Mouse (Mus musculus) forebrain, embryonic 14.5 days (tissue): ENCODE measurements around the gene Cabp4. TPM values are rescaled to one million over a fixed set of nuclear protein-coding genes. Genes with fewer than 3 reads are reported as not detected.
"Not testable (repeated sequence)": the region's sequence is repeated elsewhere in the genome, so short reads cannot be mapped to it uniquely, and the experiment has no call there.

Source experiments
- ATAC-seq: fragments of 200-750 bp; cut with Nextera tagmentation; 2 replicates; pipeline ENCODE4 v1.8.0; 2017; ENCODE audit warnings: mild to moderate bottlenecking, moderate library complexity
- DNase-seq: peaks from one replicate; pipeline ENCODE4 v3.0.0-alpha.2; 2015; ENCODE audit warnings: low spot score
- H3K27ac ChIP-seq: fragments of 300-500 bp; sonication (generic); 2 replicates; pipeline ENCODE4 v1.5.1; 2014; ENCODE audit warnings: low read depth, mild to moderate bottlenecking, control low read depth, low read length, moderate library complexity
- H3K27me3 ChIP-seq: fragments of 300-500 bp; sonication (generic); replicated peaks from 2 replicates; pipeline ENCODE4 v1.6.1; 2014; ENCODE audit warnings: low read length, control low read depth, mixed read lengths; ENCODE audit not compliant: control insufficient read depth, insufficient read depth
- H3K36me3 ChIP-seq: fragments of 300-500 bp; sonication (generic); 2 replicates; pipeline ENCODE4 v1.6.1; 2014; ENCODE audit warnings: low read length, control low read depth; ENCODE audit not compliant: control insufficient read depth, insufficient read depth
- H3K4me1 ChIP-seq: fragments of 300-500 bp; sonication (generic); 2 replicates; pipeline ENCODE4 v1.6.1; 2014; ENCODE audit warnings: antibody characterized with exemption, low read length, control low read depth; ENCODE audit not compliant: control insufficient read depth, insufficient read depth
- H3K4me2 ChIP-seq: fragments of 300-500 bp; sonication (generic); 2 replicates; pipeline ENCODE4 v1.6.1; 2014; ENCODE audit warnings: mild to moderate bottlenecking, control low read depth, low read length
- H3K4me3 ChIP-seq: fragments of 300-500 bp; sonication (generic); 2 replicates; pipeline ENCODE4 v1.5.1; 2014; ENCODE audit warnings: low read depth, low read length, control low read depth
- H3K9ac ChIP-seq: fragments of 300-500 bp; sonication (generic); 2 replicates; pipeline ENCODE4 v1.6.1; 2014; ENCODE audit warnings: mild to moderate bottlenecking, low read length, control low read depth, moderate library complexity
- H3K9me3 ChIP-seq: fragments of 300-500 bp; sonication (generic); replicated peaks from 2 replicates; pipeline ENCODE4 v1.6.1; 2016; ENCODE audit warnings: low read length, control low read depth, mixed read lengths; ENCODE audit not compliant: control insufficient read depth
- WGBS: fragments of 180-500 bp; shearing (Covaris S2); extraction: QIAGEN DNeasy Blood & Tissue Kit; methylation state at CpG from one replicate; pipeline ENCODE4 v1.1.7; 2014; 5-methylcytosine and 5-hydroxymethylcytosine counted together
- polyA plus RNA-seq: library from polyadenylated mRNA; unstranded; fragments of >200 nt; fragmentation: Nextera tagmentation; extraction: Ambion mirVana; gene quantifications from 2 replicates; pipeline ENCODE4 v1.2.1, GENCODE M21; 2014

Gene Cabp4
- polyA plus RNA-seq, 1 experiment from 2014 or later: 0.08 TPM

- H3K9ac ChIP-seq, H3K27ac ChIP-seq, ATAC-seq, H3K4me3 ChIP-seq, H3K9me3 ChIP-seq, DNase-seq, H3K4me1 ChIP-seq, H3K27me3 ChIP-seq, H3K4me2 ChIP-seq: not testable (repeated sequence)
- H3K36me3 ChIP-seq: peaks cover 23% of the 10 kb centered on the region
- WGBS: 82% methylated on average over 6 of the region's 6 CpGs
These were observed 8.4 kb downstream of the Cabp4 start for GRCm38 (mm10) chr19:4135229-4135962.

- Histone ChIP-seq H3K4me2 (no peak overlapping the region), H3K36me3 (peaks cover 32% of the 10 kb centered on the region), H3K9ac (no peak overlapping the region), H3K27ac (no peak overlapping the region), H3K9me3 (no peaks in the 10 kb centered on the region), H3K4me1 (no peaks in the 10 kb centered on the region), H3K27me3 (no peaks in the 10 kb centered on the region), H3K4me3 (no peak overlapping the region)
- WGBS: 87% methylated on average over 4 of the region's 4 CpGs
- ATAC-seq (no peak), DNase-seq (no peak)
These were observed 9.5 kb downstream of the Cabp4 start for GRCm38 (mm10) chr19:4134354-4134753.

GRCm38 (mm10) chr19:4131768-4132167 is 12.1 kb downstream of the Cabp4 start:
- Histone ChIP-seq H3K27ac (no peak overlapping the region), H3K4me3 (no peak overlapping the region), H3K36me3 (peaks cover 49% of the 10 kb centered on the region), H3K4me2 (no peak overlapping the region), H3K27me3 (no peaks in the 10 kb centered on the region), H3K9ac (no peak overlapping the region), H3K4me1 (peaks cover 4% of the 10 kb centered on the region), H3K9me3 (no peaks in the 10 kb centered on the region)
- WGBS: 84% methylated on average over 2 of the region's 2 CpGs
- ATAC-seq: no peak
- no peak for DNase-seq

- no peak for DNase-seq
These were observed 12.8 kb downstream of the Cabp4 start for GRCm38 (mm10) chr19:4131075-4131474.

GRCm38 (mm10) chr19:4130106-4130505 is 13.7 kb downstream of the Cabp4 start:
- Histone ChIP-seq H3K4me2 (no peak overlapping the region), H3K4me1 (peaks cover 9% of the 10 kb centered on the region), H3K9me3 (no peaks in the 10 kb centered on the region), H3K27ac (no peak overlapping the region), H3K9ac (no peak overlapping the region), H3K27me3 (no peaks in the 10 kb centered on the region), H3K4me3 (no peak overlapping the region), H3K36me3 (peaks cover 49% of the 10 kb centered on the region)
- ATAC-seq (no peak), DNase-seq (no peak)
- 88% methylated on average over 4 of the region's 4 CpGs for WGBS

More at GRCm38 (mm10) chr19:4131075-4131474, 12.8 kb downstream of the Cabp4 start:
- 90% methylated on average over 5 of the region's 5 CpGs for WGBS
- no peak overlapping the region for H3K4me3 ChIP-seq
- H3K9me3 ChIP-seq: no peaks in the 10 kb centered on the region
- no peak for ATAC-seq
- H3K27me3 ChIP-seq: no peaks in the 10 kb centered on the region
- H3K4me2 ChIP-seq: no peak overlapping the region
- peaks cover 9% of the 10 kb centered on the region for H3K4me1 ChIP-seq
- peaks cover 49% of the 10 kb centered on the region for H3K36me3 ChIP-seq
- H3K9ac ChIP-seq: no peak overlapping the region
- no peak overlapping the region for H3K27ac ChIP-seq

GRCm38 (mm10) chr19:4129462-4129861 is 14.4 kb downstream of the Cabp4 start:
- Histone ChIP-seq H3K27ac (no peak overlapping the region), H3K4me3 (no peak overlapping the region), H3K36me3 (peaks cover 49% of the 10 kb centered on the region), H3K27me3 (no peaks in the 10 kb centered on the region), H3K9ac (no peak overlapping the region), H3K4me1 (peaks cover 9% of the 10 kb centered on the region), H3K9me3 (no peaks in the 10 kb centered on the region), H3K4me2 (no peak overlapping the region)
- no peak for ATAC-seq
- no peak for DNase-seq
- WGBS: 96% methylated on average over 7 of the region's 7 CpGs

GRCm38 (mm10) chr19:4126759-4127495 is 16.9 kb downstream of the Cabp4 start:
- Histone ChIP-seq H3K9ac (peak overlapping the region; percentile 85), H3K4me2 (peak overlapping the region; percentile 82), H3K36me3 (peaks cover 34% of the 10 kb centered on the region), H3K27ac (no peak overlapping the region), H3K4me1 (peaks cover 9% of the 10 kb centered on the region), H3K27me3 (no peaks in the 10 kb centered on the region), H3K4me3 (peak overlapping the region; percentile 76), H3K9me3 (no peaks in the 10 kb centered on the region)
- WGBS: 76% methylated on average over 7 of the region's 7 CpGs
- no peak for ATAC-seq
- DNase-seq: no peak

GRCm38 (mm10) chr19:4125741-4126696 is 17.8 kb downstream of the Cabp4 start, which contains the start of gene Aip:
Gene Aip, minus strand, starts transcription at chr19:4125858.
- peak within 1 kb of the TSS; percentile 52; the same call in 1 of the 2 replicates for H3K27ac ChIP-seq
- H3K4me2 ChIP-seq: peak within 1 kb of the TSS; percentile 82
- H3K9me3 ChIP-seq: no peaks in the 10 kb centered on the region
- peak within 1 kb of the TSS; percentile 76 for H3K4me3 ChIP-seq
- H3K4me1 ChIP-seq: peaks cover 9% of the 10 kb centered on the region
- H3K9ac ChIP-seq: peak within 1 kb of the TSS; percentile 85
- DNase-seq (peak; percentile 98), ATAC-seq (peak; percentile 91)
- H3K27me3 ChIP-seq: no peaks in the 10 kb centered on the region
- under 1% methylated on average over 56 of the region's 64 CpGs for WGBS
- peaks cover 26% of the 10 kb centered on the region for H3K36me3 ChIP-seq
